Mouse (Mus musculus) adrenal gland, adult 2 months (tissue): ENCODE measurements around the gene Rap1gap. TPM values are rescaled to one million over a fixed set of nuclear protein-coding genes. Genes with fewer than 3 reads are reported as not detected.

Experiments
- DNase-seq: peaks from one replicate; pipeline ENCODE4 v3.0.0; 2021
- polyA plus RNA-seq: library from polyadenylated mRNA; depleted of rRNA; stranded (reverse); fragments of >200 nt; gene quantifications from 2 replicates; pipeline ENCODE4 v1.2.3, GENCODE M21; 2012
- total RNA-seq, 2 experiments: library from RNA; stranded (reverse); gene quantifications; 2 replicates each; pipeline ENCODE4 v1.2.3; 2021

Rap1gap gene
- total and polyA plus RNA-seq, 3 experiments, result 119 to 489 (median 172) TPM

- no peak for DNase-seq
Observed at GRCm38 (mm10) chr4:137692107-137692902, 27.8 kb downstream of the Rap1gap start.

- no peak for DNase-seq
Observed at GRCm38 (mm10) chr4:137695300-137695699, 30.8 kb downstream of the Rap1gap start.

- DNase-seq, result peak; percentile 58
Observed at GRCm38 (mm10) chr4:137695900-137696299, 31.4 kb downstream of the Rap1gap start.

- DNase-seq, result no peak
Observed at GRCm38 (mm10) chr4:137697156-137697885, 32.8 kb downstream of the Rap1gap start.

GRCm38 (mm10) chr4:137698076-137698985 lies 33.8 kb downstream of the Rap1gap start:
- DNase-seq, result peak; percentile 56

GRCm38 (mm10) chr4:137699264-137700211 lies 35.0 kb downstream of the Rap1gap start:
- peak; percentile 79 for DNase-seq

- peak; percentile 65 for DNase-seq
Observed at GRCm38 (mm10) chr4:137700960-137701359, 36.4 kb downstream of the Rap1gap start.

- no peak for DNase-seq
Observed at GRCm38 (mm10) chr4:137703077-137703476, 38.6 kb downstream of the Rap1gap start.

GRCm38 (mm10) chr4:137704561-137704960 lies 40.0 kb downstream of the Rap1gap start:
- DNase-seq, result peak; percentile 62

- no peak for DNase-seq
Observed at GRCm38 (mm10) chr4:137705379-137705778, 40.9 kb downstream of the Rap1gap start.

- no peak for DNase-seq
Observed at GRCm38 (mm10) chr4:137706510-137706909, 42.0 kb downstream of the Rap1gap start.

- peak; percentile 96 for DNase-seq
Observed at GRCm38 (mm10) chr4:137707216-137707990, 42.9 kb downstream of the Rap1gap start.

GRCm38 (mm10) chr4:137712963-137713362 lies 48.4 kb downstream of the Rap1gap start:
- no peak for DNase-seq

- DNase-seq, result no peak
Observed at GRCm38 (mm10) chr4:137714020-137714624, 49.6 kb downstream of the Rap1gap start.

- peak; percentile 87 for DNase-seq
Observed at GRCm38 (mm10) chr4:137717005-137717404, 52.5 kb downstream of the Rap1gap start.

- DNase-seq, result peak; percentile 90
Observed at GRCm38 (mm10) chr4:137717671-137718070, 53.1 kb downstream of the Rap1gap start.

GRCm38 (mm10) chr4:137719378-137720077 lies 55.0 kb downstream of the Rap1gap start:
- peak; percentile 81 for DNase-seq

- no peak for DNase-seq
Observed at GRCm38 (mm10) chr4:137721563-137721962, 57.0 kb downstream of the Rap1gap start.

GRCm38 (mm10) chr4:137722230-137722629 lies 57.7 kb downstream of the Rap1gap start:
- no peak for DNase-seq
